Mouse (Mus musculus): ENCODE measurements around the gene Zmat3. TPM values are rescaled to one million over a fixed set of nuclear protein-coding genes. Genes with fewer than 3 reads are reported as not detected.

Zmat3 gene
- polyA plus RNA-seq, 1 experiment from 2014 or later, result 5.9 TPM

GRCm38 (mm10) chr3:32364195-32364594 is 1.6 kb downstream of the Zmat3 start:
- no peaks in the 10 kb centered on the region for H3K27me3 ChIP-seq (replicated peaks; ENCODE audit: control insufficient read depth, insufficient read depth, low read length)
- peak overlapping the region; percentile 79 for H3K4me2 ChIP-seq (ENCODE audit: low read length)
- peak overlapping the region; percentile 60; the same call in 1 of the 2 replicates for H3K4me3 ChIP-seq (ENCODE audit: low read depth, low read length)
- H3K9me3 ChIP-seq (ENCODE audit: control insufficient read depth, low read length), result no peaks in the 10 kb centered on the region
- H3K9ac ChIP-seq (ENCODE audit: low read length), result peak overlapping the region; percentile 65; the same call in 1 of the 2 replicates
- no peak for DNase-seq (ENCODE audit: low spot score)
- H3K4me1 ChIP-seq (replicated peaks; ENCODE audit: control insufficient read depth, insufficient read depth, low read length), result 0 out of 2 replicates have a peak, but pooled peaks cover 3% of the 10 kb centered on the region
- 56% methylated on average over 4 of the region's 4 CpGs for WGBS
- ATAC-seq (replicated peaks; ENCODE audit: low FRiP score, low TSS enrichment, low read depth), result no peak
- H3K27ac ChIP-seq (ENCODE audit: low read depth), result no peak overlapping the region
- H3K36me3 ChIP-seq (ENCODE audit: control insufficient read depth, insufficient read depth, low read length), result no peaks in the 10 kb centered on the region

GRCm38 (mm10) chr3:32361221-32361620 is 4.6 kb downstream of the Zmat3 start:
- WGBS, result 41% methylated on average over 6 of the region's 6 CpGs

GRCm38 (mm10) chr3:32347881-32348280 is 17.9 kb downstream of the Zmat3 start:
- no peak overlapping the region for H3K9ac ChIP-seq (ENCODE audit: low read length)
- H3K4me2 ChIP-seq (ENCODE audit: low read length), result no peak overlapping the region
- ATAC-seq (replicated peaks; ENCODE audit: low FRiP score, low TSS enrichment, low read depth) (no peak), DNase-seq (ENCODE audit: low spot score) (no peak)
- H3K27ac ChIP-seq (ENCODE audit: low read depth), result no peak overlapping the region
- H3K27me3 ChIP-seq (replicated peaks; ENCODE audit: control insufficient read depth, insufficient read depth, low read length), result no peaks in the 10 kb centered on the region
- H3K4me3 ChIP-seq (ENCODE audit: low read depth, low read length), result no peak overlapping the region
- H3K9me3 ChIP-seq (ENCODE audit: control insufficient read depth, low read length), result no peaks in the 10 kb centered on the region
- peaks cover 6% of the 10 kb centered on the region; the same call in 1 of the 2 replicates for H3K36me3 ChIP-seq (ENCODE audit: control insufficient read depth, insufficient read depth, low read length)
- WGBS, result 89% methylated on average over 6 of the region's 6 CpGs
- H3K4me1 ChIP-seq (replicated peaks; ENCODE audit: control insufficient read depth, insufficient read depth, low read length), result no peaks in the 10 kb centered on the region

More at GRCm38 (mm10) chr3:32361221-32361620, 4.6 kb downstream of the Zmat3 start:
- H3K9ac ChIP-seq (ENCODE audit: low read length), result no peak overlapping the region
- H3K27me3 ChIP-seq (replicated peaks; ENCODE audit: control insufficient read depth, insufficient read depth, low read length), result no peaks in the 10 kb centered on the region
- H3K9me3 ChIP-seq (ENCODE audit: control insufficient read depth, low read length), result no peaks in the 10 kb centered on the region
- no peak overlapping the region for H3K4me2 ChIP-seq (ENCODE audit: low read length)
- H3K4me3 ChIP-seq (ENCODE audit: low read depth, low read length), result no peak overlapping the region
- H3K36me3 ChIP-seq (ENCODE audit: control insufficient read depth, insufficient read depth, low read length), result no peaks in the 10 kb centered on the region
- DNase-seq (ENCODE audit: low spot score) (no peak), ATAC-seq (replicated peaks; ENCODE audit: low FRiP score, low TSS enrichment, low read depth) (no peak)
- H3K4me1 ChIP-seq (replicated peaks; ENCODE audit: control insufficient read depth, insufficient read depth, low read length), result 0 out of 2 replicates have a peak, but pooled peaks cover 3% of the 10 kb centered on the region
- no peak overlapping the region for H3K27ac ChIP-seq (ENCODE audit: low read depth)

GRCm38 (mm10) chr3:32345249-32345648 is 20.6 kb downstream of the Zmat3 start:
- Histone ChIP-seq H3K27me3 (replicated peaks; ENCODE audit: control insufficient read depth, insufficient read depth, low read length) (no peaks in the 10 kb centered on the region), H3K27ac (ENCODE audit: low read depth) (no peak overlapping the region), H3K36me3 (ENCODE audit: control insufficient read depth, insufficient read depth, low read length) (peaks cover 20% of the 10 kb centered on the region), H3K4me3 (ENCODE audit: low read depth, low read length) (no peak overlapping the region), H3K9me3 (ENCODE audit: control insufficient read depth, low read length) (no peaks in the 10 kb centered on the region), H3K4me1 (replicated peaks; ENCODE audit: control insufficient read depth, insufficient read depth, low read length) (no peaks in the 10 kb centered on the region), H3K4me2 (ENCODE audit: low read length) (no peak overlapping the region), H3K9ac (ENCODE audit: low read length) (no peak overlapping the region)
- ATAC-seq (replicated peaks; ENCODE audit: low FRiP score, low TSS enrichment, low read depth) (no peak), DNase-seq (ENCODE audit: low spot score) (no peak)
- WGBS, result 82% methylated on average over 11 of the region's 11 CpGs

GRCm38 (mm10) chr3:32344825-32345224 is 21.0 kb downstream of the Zmat3 start:
- Histone ChIP-seq H3K27ac (ENCODE audit: low read depth) (no peak overlapping the region), H3K4me1 (replicated peaks; ENCODE audit: control insufficient read depth, insufficient read depth, low read length) (no peaks in the 10 kb centered on the region), H3K36me3 (ENCODE audit: control insufficient read depth, insufficient read depth, low read length) (peaks cover 20% of the 10 kb centered on the region), H3K27me3 (replicated peaks; ENCODE audit: control insufficient read depth, insufficient read depth, low read length) (no peaks in the 10 kb centered on the region), H3K4me2 (ENCODE audit: low read length) (no peak overlapping the region), H3K9me3 (ENCODE audit: control insufficient read depth, low read length) (no peaks in the 10 kb centered on the region), H3K9ac (ENCODE audit: low read length) (no peak overlapping the region), H3K4me3 (ENCODE audit: low read depth, low read length) (no peak overlapping the region)
- DNase-seq (ENCODE audit: low spot score) (no peak), ATAC-seq (replicated peaks; ENCODE audit: low FRiP score, low TSS enrichment, low read depth) (no peak)
- WGBS, result 75% methylated on average over 5 of the region's 5 CpGs

GRCm38 (mm10) chr3:32343371-32343770 is 22.4 kb downstream of the Zmat3 start:
- ATAC-seq (replicated peaks; ENCODE audit: low FRiP score, low TSS enrichment, low read depth), result no peak
- DNase-seq (ENCODE audit: low spot score), result no peak
- Histone ChIP-seq H3K36me3 (ENCODE audit: control insufficient read depth, insufficient read depth, low read length) (peaks cover 20% of the 10 kb centered on the region), H3K4me3 (ENCODE audit: low read depth, low read length) (no peak overlapping the region), H3K27ac (ENCODE audit: low read depth) (no peak overlapping the region), H3K9ac (ENCODE audit: low read length) (no peak overlapping the region), H3K9me3 (ENCODE audit: control insufficient read depth, low read length) (no peaks in the 10 kb centered on the region), H3K27me3 (replicated peaks; ENCODE audit: control insufficient read depth, insufficient read depth, low read length) (no peaks in the 10 kb centered on the region), H3K4me1 (replicated peaks; ENCODE audit: control insufficient read depth, insufficient read depth, low read length) (no peaks in the 10 kb centered on the region), H3K4me2 (ENCODE audit: low read length) (no peak overlapping the region)
- WGBS, result 88% methylated on average over 12 of the region's 12 CpGs

GRCm38 (mm10) chr3:32341434-32341833 is 24.4 kb downstream of the Zmat3 start:
- no peak overlapping the region for H3K4me3 ChIP-seq (ENCODE audit: low read depth, low read length)
- DNase-seq (ENCODE audit: low spot score), result no peak
- no peak for ATAC-seq (replicated peaks; ENCODE audit: low FRiP score, low TSS enrichment, low read depth)
- no peak overlapping the region for H3K27ac ChIP-seq (ENCODE audit: low read depth)
- 93% methylated on average over 19 of the region's 19 CpGs for WGBS
- no peaks in the 10 kb centered on the region for H3K4me1 ChIP-seq (replicated peaks; ENCODE audit: control insufficient read depth, insufficient read depth, low read length)
- H3K4me2 ChIP-seq (ENCODE audit: low read length), result no peak overlapping the region
- H3K36me3 ChIP-seq (ENCODE audit: control insufficient read depth, insufficient read depth, low read length), result peaks cover 20% of the 10 kb centered on the region
- H3K9me3 ChIP-seq (ENCODE audit: control insufficient read depth, low read length), result no peaks in the 10 kb centered on the region
- H3K9ac ChIP-seq (ENCODE audit: low read length), result no peak overlapping the region
- H3K27me3 ChIP-seq (replicated peaks; ENCODE audit: control insufficient read depth, insufficient read depth, low read length), result no peaks in the 10 kb centered on the region

- 76% methylated on average over 7 of the region's 7 CpGs for WGBS
- DNase-seq (ENCODE audit: low spot score), result no peak
- Histone ChIP-seq H3K9me3 (ENCODE audit: control insufficient read depth, low read length) (no peaks in the 10 kb centered on the region), H3K4me3 (ENCODE audit: low read depth, low read length) (no peak overlapping the region), H3K4me1 (replicated peaks; ENCODE audit: control insufficient read depth, insufficient read depth, low read length) (no peaks in the 10 kb centered on the region), H3K36me3 (ENCODE audit: control insufficient read depth, insufficient read depth, low read length) (peaks cover 17% of the 10 kb centered on the region), H3K9ac (ENCODE audit: low read length) (no peak overlapping the region), H3K27me3 (replicated peaks; ENCODE audit: control insufficient read depth, insufficient read depth, low read length) (no peaks in the 10 kb centered on the region), H3K4me2 (ENCODE audit: low read length) (no peak overlapping the region), H3K27ac (ENCODE audit: low read depth) (no peak overlapping the region)
- ATAC-seq (replicated peaks; ENCODE audit: low FRiP score, low TSS enrichment, low read depth), result no peak
These were observed 27.6 kb downstream of the Zmat3 start for GRCm38 (mm10) chr3:32338231-32338630.

GRCm38 (mm10) chr3:32337770-32338169 is 28.0 kb downstream of the Zmat3 start:
- DNase-seq (ENCODE audit: low spot score) (no peak), ATAC-seq (replicated peaks; ENCODE audit: low FRiP score, low TSS enrichment, low read depth) (no peak)
- Histone ChIP-seq H3K27ac (ENCODE audit: low read depth) (no peak overlapping the region), H3K4me3 (ENCODE audit: low read depth, low read length) (no peak overlapping the region), H3K9me3 (ENCODE audit: control insufficient read depth, low read length) (no peaks in the 10 kb centered on the region), H3K4me2 (ENCODE audit: low read length) (no peak overlapping the region), H3K36me3 (ENCODE audit: control insufficient read depth, insufficient read depth, low read length) (peaks cover 13% of the 10 kb centered on the region), H3K9ac (ENCODE audit: low read length) (no peak overlapping the region), H3K27me3 (replicated peaks; ENCODE audit: control insufficient read depth, insufficient read depth, low read length) (no peaks in the 10 kb centered on the region), H3K4me1 (replicated peaks; ENCODE audit: control insufficient read depth, insufficient read depth, low read length) (no peaks in the 10 kb centered on the region)
- WGBS, result 77% methylated on average over 7 of the region's 7 CpGs

Data from intestine, embryonic 14.5 days (tissue).